Mouse (Mus musculus) brain, adult 2 months (tissue): ENCODE measurements at regions not wholly inside any gene's neighbourhood (a gene's known extent, or its start where the extent isn't known, plus 50 kb on each side); places are given as distances from the start of the nearest gene placed in this dataset.
"Not testable (repeated sequence)": the region's sequence is repeated elsewhere in the genome, so short reads cannot be mapped to it uniquely, and the experiment has no call there.

Source experiments
- DNase-seq: peaks from one replicate; pipeline ENCODE4 v3.0.0; 2011; ENCODE audit warnings: low read depth, low spot score

GRCm38 (mm10) chr17:13488608-13489324, 134.4 kb downstream of the Tcp10c start:
- no peak for DNase-seq

GRCm38 (mm10) chr17:13492239-13492638, 137.9 kb downstream of the Tcp10c start:
- not testable (repeated sequence) for DNase-seq

- peak; percentile 28 for DNase-seq
Measured at GRCm38 (mm10) chr17:13492649-13493277, 138.4 kb downstream of the Tcp10c start.

GRCm38 (mm10) chr17:13493866-13494265, 139.5 kb downstream of the Tcp10c start:
- not testable (repeated sequence) for DNase-seq

GRCm38 (mm10) chr17:13494475-13494874, 140.1 kb downstream of the Tcp10c start:
- DNase-seq, result not testable (repeated sequence)

GRCm38 (mm10) chr17:13504365-13504764, 150.0 kb downstream of the Tcp10c start:
- DNase-seq, result not testable (repeated sequence)

GRCm38 (mm10) chr17:13504827-13505268, 150.5 kb downstream of the Tcp10c start:
- DNase-seq, result not testable (repeated sequence)

- not testable (repeated sequence) for DNase-seq
Measured at GRCm38 (mm10) chr17:13507397-13508063, 153.2 kb downstream of the Tcp10c start.

- DNase-seq, result not testable (repeated sequence)
Measured at GRCm38 (mm10) chr17:13519409-13520201, 165.2 kb downstream of the Tcp10c start.

GRCm38 (mm10) chr17:13532579-13532978, 178.2 kb downstream of the Tcp10c start:
- not testable (repeated sequence) for DNase-seq

- DNase-seq, result no peak
Measured at GRCm38 (mm10) chr17:13540446-13541241, 186.3 kb downstream of the Tcp10c start.

GRCm38 (mm10) chr17:13541249-13541648, 186.9 kb downstream of the Tcp10c start:
- DNase-seq, result no peak

GRCm38 (mm10) chr17:13542261-13542660, 187.9 kb downstream of the Tcp10c start:
- no peak for DNase-seq

GRCm38 (mm10) chr17:13542856-13543255, 188.5 kb downstream of the Tcp10c start:
- peak; percentile 45 for DNase-seq

- no peak for DNase-seq
Measured at GRCm38 (mm10) chr17:13544036-13544795, 189.8 kb downstream of the Tcp10c start.

GRCm38 (mm10) chr17:13546249-13546648, 191.9 kb downstream of the Tcp10c start:
- no peak for DNase-seq

- DNase-seq, result peak; percentile 94
Measured at GRCm38 (mm10) chr17:13546669-13547085, 192.3 kb downstream of the Tcp10c start.

GRCm38 (mm10) chr17:13547657-13548360, 193.4 kb downstream of the Tcp10c start:
- DNase-seq, result no peak
